Mouse (Mus musculus) C2C12 (cell line): ENCODE results near the gene Gm21863. TPM values are rescaled to one million over a fixed set of nuclear protein-coding genes. Genes with fewer than 3 reads are reported as not detected.
"Not testable (repeated sequence)": the region's sequence is repeated elsewhere in the genome, so short reads cannot be mapped to it uniquely, and the experiment has no call there.

Source experiments
- H3K27me3 ChIP-seq: one replicate; pipeline ENCODE4 v1.6.1; 2011; ENCODE audit not compliant: control insufficient read depth, insufficient read depth, insufficient read length
- H3K36me3 ChIP-seq: one replicate; pipeline ENCODE4 v1.6.1; 2011; ENCODE audit not compliant: control insufficient read depth, insufficient read depth
- H3K4me3 ChIP-seq: one replicate; pipeline ENCODE4 v1.5.1; 2011; ENCODE audit warnings: mild to moderate bottlenecking, control low read depth; ENCODE audit not compliant: poor library complexity, insufficient read depth, severe bottlenecking
- H3K79me2 ChIP-seq: one replicate; pipeline ENCODE4 v1.6.1; 2011; ENCODE audit not compliant: control insufficient read depth, insufficient read depth
- H3K79me3 ChIP-seq: one replicate; pipeline ENCODE4 v1.6.1; 2011; ENCODE audit warnings: low read depth, control low read depth
- H3ac ChIP-seq: one replicate; pipeline ENCODE3; 2011; ENCODE audit warnings: low read depth; ENCODE audit not compliant: control insufficient read depth, insufficient read length
- long read RNA-seq, 2 experiments: library from polyadenylated mRNA; unstranded; transcript quantifications; one replicate each; pipeline ENCODE4 v2.0.0; 2019 to 2020
- polyA plus RNA-seq: library from polyadenylated mRNA; unstranded; fragments of >200 nt; fragmentation: generic; extraction: Trizol; gene quantifications from one replicate; pipeline ENCODE4 v1.2.1, GENCODE M21; 2012; ENCODE audit warnings: missing spikeins

The Gm21863 gene
- polyA plus RNA-seq, result not detected
- long read RNA-seq, experiment 1, result 0 reads
- long read RNA-seq, experiment 2, result 0 reads

DNA sequence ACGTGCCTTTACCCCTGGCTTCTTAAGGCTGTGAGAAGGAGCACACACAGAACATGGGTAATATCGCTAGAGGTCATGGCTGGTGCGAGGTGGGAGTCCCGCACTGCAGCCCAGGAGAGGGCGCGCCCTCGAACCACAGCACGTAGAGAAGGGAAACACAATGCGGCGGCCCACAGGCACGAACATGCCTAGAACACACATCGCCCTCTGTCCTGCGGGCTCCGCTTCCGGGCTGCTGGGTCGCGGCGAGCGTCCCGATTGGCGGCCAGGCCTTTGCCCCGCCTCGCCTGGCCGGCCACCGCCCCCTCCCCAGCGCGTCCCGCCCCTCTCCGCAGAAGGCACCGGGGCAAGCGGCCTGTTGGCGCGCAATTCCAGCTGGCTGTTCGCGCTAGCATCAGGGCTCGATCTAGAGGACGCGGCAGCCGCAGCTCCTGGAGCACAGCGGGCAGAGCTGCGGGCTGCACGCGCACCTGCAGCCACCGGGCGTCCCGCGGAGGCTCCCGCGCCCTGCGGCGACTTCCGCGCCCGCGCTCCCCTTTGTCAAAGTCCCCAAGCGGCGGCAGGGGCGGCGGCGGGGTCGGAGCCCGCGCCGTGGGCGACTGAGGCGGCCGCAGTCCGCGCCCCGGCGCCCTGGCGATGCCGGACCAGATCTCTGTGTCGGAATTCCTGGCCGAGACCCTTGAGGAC, at the start of gene Gm21863:
Gene Gm21863, plus strand, starts transcription at position 637 of the 687 bp plus-strand sequence.
- H3K4me3 ChIP-seq, H3K36me3 ChIP-seq, H3K27me3 ChIP-seq, H3K79me2 ChIP-seq, H3K79me3 ChIP-seq, H3ac ChIP-seq: not testable (repeated sequence)

- H3K36me3 ChIP-seq, H3K27me3 ChIP-seq, H3K4me3 ChIP-seq, H3K79me2 ChIP-seq, H3K79me3 ChIP-seq, H3ac ChIP-seq: not testable (repeated sequence)
Observed at GRCm38 (mm10) chr12:19928049-19928448, 26.3 kb upstream of the Gm21863 start.
